Mouse (Mus musculus): ENCODE measurements around the gene Minos1.

- TF ChIP-seq POLR2A (IDR thresholded peaks at IDR 0.05; ENCODE audit: borderline replicate concordance, extremely low read depth, low read depth, low read length) = no peak
- no peak for TF ChIP-seq CTCF (IDR thresholded peaks at IDR 0.05; ENCODE audit: insufficient read depth, low read length)
Measured at GRCm38 (mm10) chr4:139129806-139130700, 860 bp downstream of the Minos1 start.
